Mouse (Mus musculus) heart, embryonic 16.5 days (tissue): ENCODE data around the gene Trip11. TPM values are rescaled to one million over a fixed set of nuclear protein-coding genes. Genes with fewer than 3 reads are reported as not detected.
"Not testable (repeated sequence)": the region's sequence is repeated elsewhere in the genome, so short reads cannot be mapped to it uniquely, and the experiment has no call there.

Source experiments
- ATAC-seq: fragments of 200-750 bp; cut with Nextera tagmentation; replicated peaks from 2 replicates; pipeline ENCODE4 v1.8.0; 2017; ENCODE audit warnings: moderate number of reproducible peaks; ENCODE audit not compliant: insufficient read depth, low FRiP score; ENCODE audit errors: extremely low read depth
- H3K27ac ChIP-seq: fragments of 300-500 bp; sonication (generic); 2 replicates; pipeline ENCODE4 v1.5.1; 2014; ENCODE audit warnings: mild to moderate bottlenecking, low read length, control low read depth, moderate library complexity
- H3K27me3 ChIP-seq: fragments of 300-500 bp; sonication (generic); 2 replicates; pipeline ENCODE4 v1.6.1; 2014; ENCODE audit warnings: low read length, mixed read lengths; ENCODE audit not compliant: control insufficient read depth, insufficient read depth
- H3K36me3 ChIP-seq: fragments of 300-500 bp; sonication (generic); 2 replicates; pipeline ENCODE4 v1.6.1; 2014; ENCODE audit not compliant: control insufficient read depth, insufficient read depth
- H3K4me1 ChIP-seq: fragments of 300-500 bp; sonication (generic); 2 replicates; pipeline ENCODE4 v1.6.1; 2014; ENCODE audit warnings: low read length, mixed read lengths; ENCODE audit not compliant: control insufficient read depth, insufficient read depth
- H3K4me2 ChIP-seq: fragments of 300-500 bp; sonication (generic); 2 replicates; pipeline ENCODE4 v1.6.1; 2014; ENCODE audit warnings: low read depth, mild to moderate bottlenecking, control low read depth, low read length
- H3K4me3 ChIP-seq: fragments of 300-500 bp; sonication (generic); 2 replicates; pipeline ENCODE4 v1.5.1; 2014; ENCODE audit warnings: mild to moderate bottlenecking, control low read depth, low read length
- H3K9ac ChIP-seq: fragments of 300-500 bp; sonication (generic); 2 replicates; pipeline ENCODE4 v1.6.1; 2014; ENCODE audit warnings: low read length, control low read depth
- H3K9me3 ChIP-seq: fragments of 300-500 bp; sonication (generic); replicated peaks from 2 replicates; pipeline ENCODE4 v1.6.1; 2016; ENCODE audit warnings: low read length; ENCODE audit not compliant: control insufficient read depth
- WGBS: fragments of 180-500 bp; shearing (Covaris S2); extraction: QIAGEN DNeasy Blood & Tissue Kit; methylation state at CpG from one replicate; pipeline ENCODE4 v1.1.7; 2014; 5-methylcytosine and 5-hydroxymethylcytosine counted together
- polyA plus RNA-seq: library from polyadenylated mRNA; unstranded; fragments of >200 nt; fragmentation: Nextera tagmentation; extraction: Ambion mirVana; gene quantifications from 2 replicates; pipeline ENCODE4 v1.2.1, GENCODE M21; 2015

Gene Trip11
- polyA plus RNA-seq: 19.8 and 20.8 TPM in 2 replicates

- H3K27me3 ChIP-seq: no peaks in the 10 kb centered on the region
- peaks cover 11% of the 10 kb centered on the region; the same call in 1 of the 2 replicates for H3K36me3 ChIP-seq
- ATAC-seq: peak; percentile 95
- under 1% methylated on average over 69 of the region's 69 CpGs for WGBS
- H3K4me3 ChIP-seq: peak within 1 kb of the TSS; percentile 70
- no peaks in the 10 kb centered on the region; the same call in 1 of the 2 replicates for H3K9me3 ChIP-seq
- peak within 1 kb of the TSS; percentile 93 for H3K27ac ChIP-seq
- peak within 1 kb of the TSS; percentile 85 for H3K9ac ChIP-seq
- peak within 1 kb of the TSS; percentile 79 for H3K4me2 ChIP-seq
- peaks cover 18% of the 10 kb centered on the region for H3K4me1 ChIP-seq
Observed at GRCm38 (mm10) chr12:101912626-101913490, at the start of gene Trip11. Trip11 (minus strand) TSS chr12:101913267.

- Histone ChIP-seq H3K9ac (peak overlapping the region; percentile 46), H3K4me3 (peak overlapping the region; percentile 72), H3K4me2 (peak overlapping the region; percentile 66)
- not testable (repeated sequence) for H3K27ac ChIP-seq, H3K9me3 ChIP-seq, ATAC-seq, H3K27me3 ChIP-seq, H3K36me3 ChIP-seq, H3K4me1 ChIP-seq
- 85% methylated on average over 5 of the region's 5 CpGs for WGBS
Observed at GRCm38 (mm10) chr12:101958960-101959780, 46.1 kb upstream of the Trip11 start.

- H3K4me2 ChIP-seq: peak overlapping the region; percentile 66
- 48% methylated on average over 9 of the region's 9 CpGs for WGBS
- H3K9me3 ChIP-seq: no peaks in the 10 kb centered on the region
- H3K27me3 ChIP-seq: no peaks in the 10 kb centered on the region
- H3K4me3 ChIP-seq: peak overlapping the region; percentile 72
- H3K4me1 ChIP-seq: peaks cover 9% of the 10 kb centered on the region
- no peak for ATAC-seq
- no peaks in the 10 kb centered on the region for H3K36me3 ChIP-seq
- peak overlapping the region; percentile 46 for H3K9ac ChIP-seq
- no peak overlapping the region for H3K27ac ChIP-seq
Observed at GRCm38 (mm10) chr12:101958556-101958955, 45.5 kb upstream of the Trip11 start.

GRCm38 (mm10) chr12:101957942-101958544 is 45.0 kb upstream of the Trip11 start, which contains the start of gene Atxn3:
Atxn3 (minus strand) TSS chr12:101958246.
- Histone ChIP-seq H3K9ac (peak within 1 kb of the TSS; percentile 81), H3K27ac (peak within 1 kb of the TSS; percentile 50), H3K36me3 (no peaks in the 10 kb centered on the region), H3K27me3 (no peaks in the 10 kb centered on the region), H3K9me3 (no peaks in the 10 kb centered on the region), H3K4me2 (peak within 1 kb of the TSS; percentile 66), H3K4me1 (peaks cover 9% of the 10 kb centered on the region), H3K4me3 (peak within 1 kb of the TSS; percentile 72)
- peak; percentile 100 for ATAC-seq
- WGBS: under 1% methylated on average over 49 of the region's 54 CpGs

GRCm38 (mm10) chr12:101957079-101957941 is 44.2 kb upstream of the Trip11 start:
- H3K9ac ChIP-seq: peak overlapping the region; percentile 81
- ATAC-seq: no peak; the same call in 1 of the 2 replicates
- no peaks in the 10 kb centered on the region for H3K27me3 ChIP-seq
- H3K4me3 ChIP-seq: peak overlapping the region; percentile 72
- H3K27ac ChIP-seq: peak overlapping the region; percentile 50
- 11% methylated on average over 26 of the region's 26 CpGs for WGBS
- no peaks in the 10 kb centered on the region for H3K36me3 ChIP-seq
- H3K4me1 ChIP-seq: peaks cover 9% of the 10 kb centered on the region
- H3K4me2 ChIP-seq: peak overlapping the region; percentile 66
- H3K9me3 ChIP-seq: no peaks in the 10 kb centered on the region

GRCm38 (mm10) chr12:101955821-101956220 is 42.8 kb upstream of the Trip11 start:
- not testable (repeated sequence) for H3K27me3 ChIP-seq, H3K4me2 ChIP-seq, ATAC-seq, H3K4me3 ChIP-seq, H3K27ac ChIP-seq, H3K9ac ChIP-seq, H3K4me1 ChIP-seq, H3K36me3 ChIP-seq, H3K9me3 ChIP-seq
- WGBS: 92% methylated on average over 8 of the region's 8 CpGs

- Histone ChIP-seq H3K27ac (no peak overlapping the region), H3K36me3 (peaks cover 30% of the 10 kb centered on the region), H3K9me3 (no peaks in the 10 kb centered on the region), H3K4me1 (no peaks in the 10 kb centered on the region), H3K27me3 (no peaks in the 10 kb centered on the region), H3K9ac (no peak overlapping the region), H3K4me2 (no peak overlapping the region), H3K4me3 (no peak overlapping the region)
- ATAC-seq: no peak
- 58% methylated on average over 4 of the region's 4 CpGs for WGBS
Observed at GRCm38 (mm10) chr12:101948801-101949200, 35.7 kb upstream of the Trip11 start.

- no peak for ATAC-seq
- Histone ChIP-seq H3K36me3 (peaks cover 30% of the 10 kb centered on the region), H3K27me3 (no peaks in the 10 kb centered on the region), H3K4me1 (no peaks in the 10 kb centered on the region), H3K4me2 (no peak overlapping the region), H3K9me3 (no peaks in the 10 kb centered on the region), H3K9ac (no peak overlapping the region), H3K4me3 (no peak overlapping the region), H3K27ac (no peak overlapping the region)
- WGBS: 89% methylated on average over 8 of the region's 8 CpGs
Observed at GRCm38 (mm10) chr12:101947986-101948385, 34.9 kb upstream of the Trip11 start.
